Mouse (Mus musculus) lung, embryonic 14.5 days (tissue): ENCODE measurements at regions not wholly inside any gene's neighbourhood (a gene's known extent, or its start where the extent isn't known, plus 50 kb on each side); places are given as distances from the start of the nearest gene placed in this dataset.

Experiments used
- ATAC-seq: fragments of 200-750 bp; cut with Nextera tagmentation; 2 replicates; pipeline ENCODE4 v1.8.0; 2017; ENCODE audit warnings: mild to moderate bottlenecking, moderate TSS enrichment, moderate library complexity; ENCODE audit not compliant: insufficient read depth
- DNase-seq: peaks from one replicate; pipeline ENCODE4 v3.0.0-alpha.2; 2015
- H3K27ac ChIP-seq: fragments of 300-500 bp; sonication (generic); 2 replicates; pipeline ENCODE4 v1.5.1; 2014; ENCODE audit warnings: low read depth, mild to moderate bottlenecking, moderate library complexity
- H3K27me3 ChIP-seq: fragments of 300-500 bp; sonication (generic); 2 replicates; pipeline ENCODE4 v1.6.1; 2014; ENCODE audit warnings: low read length, control low read depth; ENCODE audit not compliant: insufficient read depth
- H3K36me3 ChIP-seq: fragments of 300-500 bp; sonication (generic); 2 replicates; pipeline ENCODE4 v1.6.1; 2014; ENCODE audit warnings: control low read depth; ENCODE audit not compliant: insufficient read depth
- H3K4me1 ChIP-seq: fragments of 300-500 bp; sonication (generic); 2 replicates; pipeline ENCODE4 v1.6.1; 2014; ENCODE audit warnings: antibody characterized with exemption, control low read depth; ENCODE audit not compliant: insufficient read depth
- H3K4me2 ChIP-seq: fragments of 300-500 bp; sonication (generic); 2 replicates; pipeline ENCODE4 v1.6.1; 2014; ENCODE audit warnings: mild to moderate bottlenecking
- H3K4me3 ChIP-seq: fragments of 300-500 bp; sonication (generic); 2 replicates; pipeline ENCODE4 v1.5.1; 2014; ENCODE audit warnings: low read depth, low read length
- H3K9ac ChIP-seq: fragments of 300-500 bp; sonication (generic); 2 replicates; pipeline ENCODE4 v1.6.1; 2014
- H3K9me3 ChIP-seq: fragments of 300-500 bp; sonication (generic); 2 replicates; pipeline ENCODE4 v1.6.1; 2016; ENCODE audit warnings: low read depth, low read length, control low read depth
- CTCF ChIP-seq: IDR thresholded peaks from 2 replicates; pipeline ENCODE4 v1.5.1; 2016; ENCODE audit warnings: antibody characterized with exemption, low read depth
- WGBS: fragments of 180-500 bp; shearing (Covaris S2); extraction: QIAGEN DNeasy Blood & Tissue Kit; methylation state at CpG from one replicate; pipeline ENCODE4 v1.1.7; 2014; 5-methylcytosine and 5-hydroxymethylcytosine counted together

DNA sequence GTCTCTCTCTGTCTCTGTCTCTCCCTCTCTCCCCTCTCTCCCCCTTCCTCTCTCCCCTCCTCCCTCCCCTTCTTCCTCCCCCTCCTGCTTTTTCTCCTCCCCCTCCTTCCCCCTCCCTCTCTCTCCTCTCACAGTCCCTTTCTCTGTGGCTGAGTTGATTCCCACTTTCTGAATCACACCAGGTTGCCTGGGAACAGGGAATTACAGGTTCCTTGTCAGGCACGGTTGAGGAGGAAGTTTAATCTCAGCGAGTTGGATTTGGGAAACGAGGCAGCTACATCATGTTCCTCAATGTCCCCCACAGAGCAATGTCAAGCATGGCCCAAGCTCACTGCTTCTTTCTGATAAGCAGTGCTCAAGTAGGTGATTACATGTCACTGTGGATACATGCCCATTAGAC lies 386.3 kb upstream of the Kazn start:
- H3K4me1 ChIP-seq, result peaks cover 7% of the 10 kb centered on the region; the same call in 1 of the 2 replicates
- no peak overlapping the region for H3K9ac ChIP-seq
- no peak for TF ChIP-seq CTCF
- DNase-seq (no peak), ATAC-seq (no peak)
- 48% methylated on average over 3 of the region's 3 CpGs for WGBS
- H3K27ac ChIP-seq, result no peak overlapping the region
- no peak overlapping the region for H3K4me2 ChIP-seq
- no peaks in the 10 kb centered on the region for H3K27me3 ChIP-seq
- no peaks in the 10 kb centered on the region for H3K9me3 ChIP-seq
- H3K36me3 ChIP-seq, result no peaks in the 10 kb centered on the region
- no peak overlapping the region for H3K4me3 ChIP-seq

DNA sequence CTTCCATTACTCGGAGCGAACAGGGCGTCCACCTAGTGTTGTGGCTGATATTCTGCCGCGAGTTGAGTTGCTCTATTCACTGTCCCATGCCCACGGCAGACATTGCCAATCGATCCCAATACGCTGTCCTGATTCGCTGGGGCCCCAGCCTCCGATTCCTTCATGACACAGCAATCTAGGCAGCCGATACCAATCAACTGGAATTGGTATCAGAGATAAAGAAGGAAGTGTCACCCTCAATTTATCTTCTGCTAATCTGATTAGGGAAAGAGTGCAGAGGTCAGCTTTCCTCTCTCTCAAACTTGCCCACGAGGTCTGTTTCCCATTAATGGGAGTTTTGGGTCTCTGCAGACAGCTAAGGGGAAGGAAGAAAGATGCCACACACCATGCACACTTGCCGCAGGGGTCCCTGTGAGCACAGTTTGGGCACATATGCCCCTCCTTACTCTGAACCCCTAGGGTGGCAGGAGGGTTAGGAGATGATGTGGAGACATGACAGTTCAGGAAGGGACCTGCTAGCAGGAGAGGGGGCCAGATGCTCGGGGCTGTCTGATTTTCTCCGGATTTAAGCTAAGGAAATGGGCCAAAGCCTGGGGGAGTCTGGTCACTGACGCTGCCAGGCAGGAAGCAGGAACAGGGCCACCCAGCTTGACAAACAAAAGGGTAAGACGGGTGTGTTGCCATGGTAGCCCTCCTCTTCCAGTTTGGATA lies 383.1 kb upstream of the Kazn start:
- Histone ChIP-seq H3K4me1 (peaks cover 7% of the 10 kb centered on the region; the same call in 1 of the 2 replicates), H3K27me3 (no peaks in the 10 kb centered on the region), H3K4me3 (no peak overlapping the region), H3K4me2 (no peak overlapping the region), H3K9ac (no peak overlapping the region; the same call in 1 of the 2 replicates), H3K36me3 (no peaks in the 10 kb centered on the region), H3K9me3 (no peaks in the 10 kb centered on the region), H3K27ac (no peak overlapping the region)
- TF ChIP-seq CTCF, result no peak
- DNase-seq (peak; percentile 59), ATAC-seq (peak; percentile 18; the same call in 1 of the 2 replicates)
- WGBS, result 33% methylated on average over 17 of the region's 17 CpGs

- Histone ChIP-seq H3K36me3 (no peaks in the 10 kb centered on the region), H3K27ac (no peak overlapping the region), H3K4me2 (no peak overlapping the region), H3K27me3 (no peaks in the 10 kb centered on the region), H3K4me3 (no peak overlapping the region), H3K4me1 (peaks cover 7% of the 10 kb centered on the region; the same call in 1 of the 2 replicates), H3K9me3 (no peaks in the 10 kb centered on the region), H3K9ac (no peak overlapping the region)
- WGBS, result 66% methylated on average over 8 of the region's 8 CpGs
- DNase-seq (no peak), ATAC-seq (no peak)
- no peak for TF ChIP-seq CTCF
Measured at GRCm38 (mm10) chr4:142619396-142619795, 380.2 kb upstream of the Kazn start.

DNA sequence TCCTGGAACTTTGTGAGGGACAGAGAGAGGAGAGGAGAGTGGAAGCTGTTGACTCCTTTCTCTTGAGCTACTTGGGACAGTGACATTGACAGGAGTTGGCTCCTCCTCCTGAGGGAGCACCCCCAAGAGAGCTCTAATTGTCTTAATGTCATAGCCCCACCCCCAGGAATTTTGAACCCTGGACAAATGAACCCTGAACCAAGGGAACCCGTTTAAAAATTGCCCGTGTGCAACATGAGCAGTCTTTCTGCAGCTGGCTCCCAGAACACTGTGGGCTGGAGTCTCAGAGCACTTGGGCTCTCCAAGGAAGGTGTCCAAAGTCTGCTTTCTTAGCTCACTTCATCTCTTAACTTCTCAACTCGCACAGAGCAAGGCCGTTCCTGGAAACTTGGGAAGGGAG lies 379.6 kb upstream of the Kazn start:
- no peak overlapping the region for H3K9ac ChIP-seq
- H3K4me3 ChIP-seq, result no peak overlapping the region
- ATAC-seq (no peak), DNase-seq (no peak)
- H3K36me3 ChIP-seq, result no peaks in the 10 kb centered on the region
- no peaks in the 10 kb centered on the region for H3K27me3 ChIP-seq
- no peak overlapping the region for H3K27ac ChIP-seq
- no peaks in the 10 kb centered on the region for H3K9me3 ChIP-seq
- WGBS, result 22% methylated on average over 4 of the region's 4 CpGs
- H3K4me1 ChIP-seq, result peaks cover 7% of the 10 kb centered on the region; the same call in 1 of the 2 replicates
- no peak overlapping the region for H3K4me2 ChIP-seq
- TF ChIP-seq CTCF, result no peak

GRCm38 (mm10) chr4:142617676-142618075 lies 378.5 kb upstream of the Kazn start:
- Histone ChIP-seq H3K9me3 (no peaks in the 10 kb centered on the region), H3K4me2 (no peak overlapping the region), H3K4me3 (no peak overlapping the region), H3K9ac (no peak overlapping the region), H3K27ac (no peak overlapping the region), H3K27me3 (no peaks in the 10 kb centered on the region), H3K36me3 (no peaks in the 10 kb centered on the region), H3K4me1 (peaks cover 6% of the 10 kb centered on the region; the same call in 1 of the 2 replicates)
- peak; percentile 57 for TF ChIP-seq CTCF
- DNase-seq (peak; percentile 48), ATAC-seq (no peak)
- WGBS, result 63% methylated on average over 5 of the region's 5 CpGs

DNA sequence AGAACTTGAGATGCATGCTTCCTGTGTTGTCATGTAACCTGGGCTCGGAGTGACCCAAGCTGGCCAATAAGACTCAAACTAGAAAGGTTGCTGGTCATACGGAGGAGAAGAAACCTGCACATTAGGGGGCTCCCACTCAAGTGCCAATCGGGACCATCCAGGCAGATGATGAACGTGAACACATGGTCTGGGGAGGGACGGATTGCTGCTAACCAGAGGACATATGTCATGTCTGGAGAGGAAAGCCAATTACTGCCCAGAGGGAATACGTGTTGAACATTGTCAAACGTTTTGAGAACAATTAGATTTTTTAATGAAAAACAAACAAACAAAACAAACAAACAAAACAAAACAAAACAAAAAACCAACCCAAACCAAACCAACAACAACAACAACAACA lies 377.7 kb upstream of the Kazn start:
- TF ChIP-seq CTCF, result no peak
- Histone ChIP-seq H3K4me2 (no peak overlapping the region), H3K27me3 (no peaks in the 10 kb centered on the region), H3K9me3 (no peaks in the 10 kb centered on the region), H3K27ac (no peak overlapping the region), H3K9ac (no peak overlapping the region), H3K4me1 (no peaks in the 10 kb centered on the region), H3K4me3 (no peak overlapping the region), H3K36me3 (no peaks in the 10 kb centered on the region)
- DNase-seq, result no peak
- ATAC-seq, result no peak
- WGBS, result 77% methylated on average over 7 of the region's 7 CpGs

GRCm38 (mm10) chr4:142605098-142605497 lies 365.9 kb upstream of the Kazn start:
- 68% methylated on average over 3 of the region's 3 CpGs for WGBS
- ATAC-seq (peak; percentile 62), DNase-seq (no peak)
- no peak overlapping the region for H3K9ac ChIP-seq
- TF ChIP-seq CTCF, result no peak
- no peaks in the 10 kb centered on the region for H3K4me1 ChIP-seq
- H3K27ac ChIP-seq, result no peak overlapping the region
- no peak overlapping the region for H3K4me2 ChIP-seq
- H3K36me3 ChIP-seq, result no peaks in the 10 kb centered on the region
- no peaks in the 10 kb centered on the region for H3K27me3 ChIP-seq
- H3K9me3 ChIP-seq, result no peaks in the 10 kb centered on the region
- H3K4me3 ChIP-seq, result no peak overlapping the region
